Mouse (Mus musculus) stomach, postnatal 0 days (tissue): Measurements from ENCODE around the gene Rreb1.

ENCODE experiments used
- CTCF ChIP-seq: IDR thresholded peaks from 2 replicates; pipeline ENCODE4 v1.5.1; 2016; ENCODE audit warnings: antibody characterized with exemption, low read depth, mild to moderate bottlenecking, moderate library complexity
- EP300 ChIP-seq: optimal IDR thresholded peaks from 2 replicates; pipeline ENCODE3; 2016; ENCODE audit warnings: antibody characterized with exemption

DNA sequence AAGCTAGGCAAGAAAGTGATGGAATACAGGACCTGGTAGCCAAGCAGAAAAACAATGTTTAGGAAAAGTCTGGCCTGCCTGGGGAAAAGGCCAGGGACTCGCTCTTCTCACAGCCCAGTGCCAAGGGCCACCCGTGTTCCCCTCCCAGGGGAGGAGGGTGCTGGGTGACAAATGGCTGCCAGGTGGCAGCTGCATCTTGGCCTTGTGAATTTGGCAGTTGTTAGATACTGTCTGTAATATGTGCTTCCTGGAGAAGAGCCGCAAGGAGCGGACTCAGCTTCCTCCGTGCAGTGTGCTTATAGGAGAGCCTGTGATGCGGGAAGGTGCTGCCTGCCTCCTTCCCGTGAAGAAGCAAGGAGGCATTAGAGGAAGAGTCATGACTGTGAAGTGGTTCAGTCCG lies 104.3 kb downstream of the Rreb1 start:
- no peak for TF ChIP-seq CTCF
- TF ChIP-seq EP300, result no peak
